Mouse (Mus musculus): ENCODE data around the gene Ctla2a.
"Not testable (repeated sequence)": the region's sequence is repeated elsewhere in the genome, so short reads cannot be mapped to it uniquely, and the experiment has no call there.

The Ctla2a gene

GRCm38 (mm10) chr13:60936500-60936901 is at the start of gene Ctla2a, which contains the start of gene Gm49391:
Ctla2a (minus strand) TSS chr13:60936625.
Gm49391 (minus strand) TSS chr13:60936571.
- DNase-seq, result no peak

GRCm38 (mm10) chr13:60972319-60972718 is 35.9 kb upstream of the Ctla2a start:
- not testable (repeated sequence) for DNase-seq

- DNase-seq, result not testable (repeated sequence)
These were observed 27.6 kb upstream of the Ctla2a start for GRCm38 (mm10) chr13:60963985-60964384.

GRCm38 (mm10) chr13:60961706-60962105 is 25.3 kb upstream of the Ctla2a start:
- DNase-seq, result no peak

GRCm38 (mm10) chr13:60941884-60942283 is 5.5 kb upstream of the Ctla2a start, which contains the start of gene Tpbpa:
Tpbpa (minus strand) TSS chr13:60941984.
- not testable (repeated sequence) for DNase-seq

GRCm38 (mm10) chr13:60935490-60935889 is 935 bp downstream of the Ctla2a start, which contains the start of gene Gm49393:
Gm49393 (minus strand) TSS chr13:60935590.
- not testable (repeated sequence) for DNase-seq

- DNase-seq, result not testable (repeated sequence)
These were observed 31.6 kb downstream of the Ctla2a start, which contains the start of gene Tpbpb for GRCm38 (mm10) chr13:60904780-60905179. Tpbpb (minus strand) TSS chr13:60904880.

GRCm38 (mm10) chr13:60897328-60897727 is 39.1 kb downstream of the Ctla2a start, which contains the start of gene Ctla2b:
Ctla2b (minus strand) TSS chr13:60897447.
- DNase-seq, result no peak

- DNase-seq, result not testable (repeated sequence)
These were observed 39.6 kb downstream of the Ctla2a start, which contains the start of gene Gm49392 for GRCm38 (mm10) chr13:60896794-60897193. Gm49392 (minus strand) TSS chr13:60896894.

GRCm38 (mm10) chr13:60895406-60896160 is 40.8 kb downstream of the Ctla2a start:
- DNase-seq, result no peak

GRCm38 (mm10) chr13:60892301-60892700 is 44.1 kb downstream of the Ctla2a start:
- DNase-seq, result no peak

Data from right cerebral cortex, postnatal 14 days (tissue).